Mouse (Mus musculus) thymus, adult 2 months (tissue): ENCODE results near the gene Gpc5. TPM values are rescaled to one million over a fixed set of nuclear protein-coding genes. Genes with fewer than 3 reads are reported as not detected.

Experiments used
- DNase-seq: peaks from one replicate; pipeline ENCODE4 v3.0.0; 2021
- H3K27ac ChIP-seq: fragments of 200-500 bp; 2 replicates; pipeline ENCODE4 v1.5.1; 2012; ENCODE audit warnings: low read length, control low read depth; ENCODE audit not compliant: control insufficient read depth, insufficient read depth
- H3K27me3 ChIP-seq: fragments of 200-500 bp; 2 replicates; pipeline ENCODE4 v1.6.1; 2012; ENCODE audit warnings: mild to moderate bottlenecking, low read length, moderate library complexity, mixed read lengths; ENCODE audit not compliant: control insufficient read depth, insufficient read depth
- H3K36me3 ChIP-seq: fragments of 200-500 bp; 2 replicates; pipeline ENCODE4 v1.6.1; 2012; ENCODE audit warnings: mild to moderate bottlenecking, low read length, moderate library complexity; ENCODE audit not compliant: control insufficient read depth, insufficient read depth
- H3K4me1 ChIP-seq: fragments of 200-500 bp; replicated peaks from 2 replicates; pipeline ENCODE4 v1.6.1; 2012; ENCODE audit warnings: low read length; ENCODE audit not compliant: control insufficient read depth, insufficient read depth
- H3K4me3 ChIP-seq: fragments of 200-500 bp; 2 replicates; pipeline ENCODE4 v1.5.1; 2012; ENCODE audit warnings: mild to moderate bottlenecking, low read length, control low read depth, moderate library complexity; ENCODE audit not compliant: control insufficient read depth, insufficient read depth
- CTCF ChIP-seq: fragments of 200-500 bp; IDR thresholded peaks from 2 replicates; pipeline ENCODE4 v1.5.1; 2012; ENCODE audit warnings: mild to moderate bottlenecking, control low read depth, low read length, moderate library complexity, borderline replicate concordance; ENCODE audit not compliant: control insufficient read depth, poor library complexity, insufficient read depth; ENCODE audit errors: extremely low read depth
- POLR2A ChIP-seq: fragments of 200-500 bp; IDR thresholded peaks from 2 replicates; pipeline ENCODE4 v1.6.1; 2012; ENCODE audit warnings: mild to moderate bottlenecking, low read length, control low read depth, moderate library complexity; ENCODE audit not compliant: control insufficient read depth, poor library complexity, insufficient read depth; ENCODE audit errors: extremely low read depth
- WGBS: fragments of 180-500 bp; shearing (Covaris S2); methylation state at CpG from one replicate; pipeline ENCODE4 v1.1.7; 2018; 5-methylcytosine and 5-hydroxymethylcytosine counted together
- polyA plus RNA-seq: library from polyadenylated mRNA; depleted of rRNA; stranded (reverse); fragments of >200 nt; gene quantifications from 2 replicates; pipeline ENCODE4 v1.2.3, GENCODE M21; 2012

The Gpc5 gene
- polyA plus RNA-seq, 1 experiment, result 0.18 TPM

- Histone ChIP-seq H3K4me1 (no peaks in the 10 kb centered on the region; the same call in 1 of the 2 replicates), H3K4me3 (no peak overlapping the region), H3K36me3 (no peaks in the 10 kb centered on the region), H3K27me3 (no peaks in the 10 kb centered on the region), H3K27ac (no peak overlapping the region)
- no peak for DNase-seq
- WGBS, result 96% methylated on average over 3 of the region's 3 CpGs
- no peak for TF ChIP-seq POLR2A
Measured at GRCm38 (mm10) chr14:116208581-116208980, 1116.6 kb downstream of the Gpc5 start.

GRCm38 (mm10) chr14:116209045-116209444 lies 1117.0 kb downstream of the Gpc5 start:
- no peak overlapping the region for H3K27ac ChIP-seq
- WGBS, result 63% methylated on average over 5 of the region's 5 CpGs

GRCm38 (mm10) chr14:116210304-116210703 lies 1118.3 kb downstream of the Gpc5 start:
- no peaks in the 10 kb centered on the region for H3K27me3 ChIP-seq
- TF ChIP-seq POLR2A, result no peak
- TF ChIP-seq CTCF, result no peak
- DNase-seq, result no peak
- H3K27ac ChIP-seq, result no peak overlapping the region
- H3K36me3 ChIP-seq, result no peaks in the 10 kb centered on the region
- no peak overlapping the region for H3K4me3 ChIP-seq
- no peaks in the 10 kb centered on the region; the same call in 1 of the 2 replicates for H3K4me1 ChIP-seq
- 68% methylated on average over 6 of the region's 6 CpGs for WGBS

More at GRCm38 (mm10) chr14:116209045-116209444, 1117.0 kb downstream of the Gpc5 start:
- Histone ChIP-seq H3K4me1 (no peaks in the 10 kb centered on the region; the same call in 1 of the 2 replicates), H3K4me3 (no peak overlapping the region), H3K36me3 (no peaks in the 10 kb centered on the region), H3K27me3 (no peaks in the 10 kb centered on the region)
- no peak for TF ChIP-seq POLR2A
- no peak for TF ChIP-seq CTCF
- no peak for DNase-seq

- TF ChIP-seq CTCF (no peak), POLR2A (no peak)
- Histone ChIP-seq H3K27me3 (no peaks in the 10 kb centered on the region), H3K27ac (no peak overlapping the region), H3K36me3 (no peaks in the 10 kb centered on the region), H3K4me1 (no peaks in the 10 kb centered on the region; the same call in 1 of the 2 replicates), H3K4me3 (no peak overlapping the region)
- DNase-seq, result no peak
Measured at GRCm38 (mm10) chr14:116212029-116212428, 1120.0 kb downstream of the Gpc5 start.

- H3K27me3 ChIP-seq, result no peaks in the 10 kb centered on the region
- H3K36me3 ChIP-seq, result no peaks in the 10 kb centered on the region
- 98% methylated on average over 1 of the region's 1 CpGs for WGBS
- H3K4me1 ChIP-seq, result no peaks in the 10 kb centered on the region
- H3K4me3 ChIP-seq, result no peak overlapping the region
- TF ChIP-seq POLR2A (no peak), CTCF (no peak)
- DNase-seq, result no peak
- no peak overlapping the region for H3K27ac ChIP-seq
Measured at GRCm38 (mm10) chr14:116258126-116258525, 1166.1 kb downstream of the Gpc5 start.

- H3K4me3 ChIP-seq, result no peak overlapping the region
- DNase-seq, result no peak
- no peaks in the 10 kb centered on the region for H3K4me1 ChIP-seq
- H3K27ac ChIP-seq, result no peak overlapping the region
- no peak for TF ChIP-seq POLR2A
- no peak for TF ChIP-seq CTCF
- no peaks in the 10 kb centered on the region for H3K36me3 ChIP-seq
- no peaks in the 10 kb centered on the region for H3K27me3 ChIP-seq
- 83% methylated on average over 2 of the region's 2 CpGs for WGBS
Measured at GRCm38 (mm10) chr14:116308541-116308940, 1216.5 kb downstream of the Gpc5 start.

- Histone ChIP-seq H3K4me3 (no peak overlapping the region), H3K27ac (no peak overlapping the region), H3K27me3 (no peaks in the 10 kb centered on the region), H3K36me3 (no peaks in the 10 kb centered on the region), H3K4me1 (no peaks in the 10 kb centered on the region)
- no peak for DNase-seq
- no peak for TF ChIP-seq POLR2A
Measured at GRCm38 (mm10) chr14:116317491-116317890, 1225.5 kb downstream of the Gpc5 start.
